Mouse (Mus musculus) ovary, postnatal 10 days (tissue): ENCODE measurements around the gene Haao.
"Not testable (repeated sequence)": the region's sequence is repeated elsewhere in the genome, so short reads cannot be mapped to it uniquely, and the experiment has no call there.

Experiments used
- DNase-seq: peaks from one replicate; pipeline ENCODE4 v3.0.0; 2022; ENCODE audit warnings: low spot score

Haao gene

DNA sequence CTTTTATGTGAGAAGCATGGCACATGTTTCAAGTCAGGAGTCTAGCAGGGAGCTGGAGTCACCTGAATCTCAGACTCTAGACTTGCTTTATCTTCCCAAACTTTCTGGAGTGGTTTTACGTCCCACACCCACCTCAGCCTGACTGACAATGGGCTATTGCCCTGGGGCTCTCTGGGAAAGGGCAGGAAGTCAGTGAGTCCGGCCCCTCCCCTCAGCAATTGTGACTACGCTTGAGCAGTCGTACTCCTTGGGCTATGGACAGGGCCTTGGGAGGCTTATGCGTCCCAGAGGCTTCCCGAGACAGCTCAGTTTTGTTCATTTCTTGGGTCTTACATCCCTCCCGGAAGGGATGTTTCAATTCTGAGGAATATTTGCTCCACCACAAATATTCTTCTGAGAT, 17.6 kb upstream of the Haao start:
- DNase-seq, result no peak

DNA sequence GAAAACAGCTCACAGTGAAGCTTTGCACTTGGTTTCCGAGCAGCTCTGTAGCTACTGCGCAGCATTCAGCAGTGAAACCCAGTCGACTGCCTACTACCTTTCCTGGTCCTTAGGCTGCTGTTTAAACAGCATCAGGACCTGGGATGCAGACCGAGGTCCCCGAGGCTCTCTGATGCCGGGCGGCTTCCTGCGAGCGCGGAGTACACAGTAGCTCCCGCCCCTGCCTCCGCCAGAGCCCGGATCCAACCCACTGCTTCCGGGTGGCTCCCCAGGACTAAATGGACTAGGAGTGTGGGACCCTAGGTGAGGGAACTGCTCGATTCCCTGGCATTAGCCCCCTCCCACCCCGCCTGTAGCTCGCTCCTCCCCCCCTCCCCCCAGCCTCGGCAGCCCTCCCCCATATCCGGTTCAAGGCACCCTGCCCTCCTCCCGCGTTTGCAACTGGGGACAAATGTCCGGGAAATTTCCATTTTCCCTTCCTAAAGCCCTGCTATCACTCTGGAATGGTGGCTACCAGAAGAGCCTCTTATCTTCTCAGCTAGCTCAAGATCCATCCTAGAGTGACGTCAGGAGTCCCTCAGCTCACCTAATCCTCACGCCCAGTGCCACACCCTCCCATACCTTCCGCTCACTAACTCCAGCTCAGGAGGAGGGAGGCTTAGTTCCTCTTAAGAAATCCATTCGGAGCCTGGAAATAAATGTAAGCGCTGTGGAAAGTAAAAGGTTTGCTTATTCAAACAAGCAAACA, 14.5 kb upstream of the Haao start:
- peak; percentile 55 for DNase-seq

DNA sequence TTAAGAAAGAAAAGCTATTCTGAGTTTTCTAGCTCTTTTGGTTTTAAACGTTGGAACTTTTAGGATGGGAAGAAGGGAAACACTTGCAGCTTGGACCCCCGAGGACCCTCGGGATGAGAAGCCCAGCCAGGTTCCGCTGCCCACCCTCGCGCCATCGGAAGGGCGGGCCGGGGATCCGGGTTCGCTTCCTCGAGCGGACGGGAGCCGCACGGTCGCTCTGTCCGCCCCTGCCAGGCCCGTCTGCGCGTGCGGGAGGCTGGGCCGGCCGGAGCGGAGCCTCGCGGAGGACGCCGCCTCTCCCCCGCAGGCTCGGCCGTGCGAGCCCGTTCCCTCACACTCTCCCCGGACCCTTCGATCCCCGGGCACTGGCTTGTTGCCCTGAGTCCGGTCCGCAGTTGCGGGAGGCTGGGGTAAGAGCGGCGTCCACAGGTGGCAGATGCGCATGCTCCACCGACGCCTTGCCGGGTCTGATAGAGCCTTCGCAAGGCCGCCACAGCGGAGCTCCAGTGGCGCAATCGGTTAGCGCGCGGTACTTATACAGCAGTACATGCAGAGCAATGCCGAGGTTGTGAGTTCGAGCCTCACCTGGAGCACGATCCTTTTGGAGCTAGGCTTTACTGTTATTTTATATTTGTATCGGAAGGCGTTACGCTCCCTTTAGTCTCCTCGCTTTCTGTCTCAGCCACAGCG, 13.8 kb upstream of the Haao start:
- peak; percentile 99 for DNase-seq

DNA sequence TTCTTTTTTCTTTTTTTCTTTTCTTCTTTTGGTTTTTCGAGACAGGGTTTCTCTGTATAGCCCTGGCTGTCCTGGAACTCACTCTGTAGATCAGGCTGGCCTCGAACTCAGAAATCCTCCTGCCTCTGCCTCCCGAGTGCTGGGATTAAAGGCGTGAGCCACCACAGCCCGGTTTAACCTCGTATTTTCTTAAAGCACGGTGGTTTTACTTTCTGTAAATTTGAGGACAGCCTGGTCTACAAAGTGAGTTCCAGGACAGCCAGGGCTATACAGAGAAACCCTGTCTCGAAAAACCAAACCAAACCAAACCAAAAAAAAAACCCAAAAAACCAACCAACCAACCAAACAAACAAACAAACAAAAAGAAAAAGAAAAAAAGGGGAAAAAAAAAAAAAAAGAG, 13.2 kb upstream of the Haao start:
- not testable (repeated sequence) for DNase-seq

DNA sequence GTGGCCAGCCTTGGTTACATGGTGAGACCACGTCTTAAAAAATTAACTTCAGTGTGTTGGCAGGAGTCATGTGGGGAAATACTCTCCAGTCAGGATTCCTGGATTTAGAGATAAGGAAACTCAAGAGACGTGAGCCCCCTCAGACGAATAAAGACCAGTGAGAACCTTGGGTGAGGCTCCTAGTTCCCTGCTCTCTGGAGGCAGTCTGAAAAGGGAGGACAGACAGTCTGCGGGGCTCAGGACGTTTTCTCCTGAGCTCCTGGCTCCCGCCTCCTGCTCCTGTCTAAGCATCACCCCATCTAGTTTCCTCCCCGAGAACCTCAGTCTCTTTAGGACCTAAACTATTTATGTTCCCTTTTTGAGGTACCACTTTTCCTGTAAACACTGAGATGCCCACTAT, 12.5 kb upstream of the Haao start:
- no peak for DNase-seq

DNA sequence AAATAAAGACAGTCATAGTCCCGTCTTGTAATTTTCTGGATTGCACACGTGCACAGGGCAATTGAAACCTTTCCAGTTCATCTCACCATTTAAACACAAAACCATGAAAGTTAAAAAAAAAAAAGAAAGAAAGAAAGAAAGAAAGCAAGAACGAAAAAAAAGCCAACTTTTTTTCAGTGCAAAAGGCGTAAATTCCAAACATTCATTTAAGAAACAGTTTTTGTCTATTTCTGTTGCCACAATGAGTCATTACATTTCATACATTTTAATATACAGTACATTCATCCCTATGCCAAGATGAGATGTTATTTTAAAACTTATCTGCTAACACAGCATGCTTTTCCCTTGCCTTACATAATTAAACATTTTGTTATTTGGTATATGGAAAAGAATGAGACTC, 11.9 kb upstream of the Haao start:
- DNase-seq, result no peak

DNA sequence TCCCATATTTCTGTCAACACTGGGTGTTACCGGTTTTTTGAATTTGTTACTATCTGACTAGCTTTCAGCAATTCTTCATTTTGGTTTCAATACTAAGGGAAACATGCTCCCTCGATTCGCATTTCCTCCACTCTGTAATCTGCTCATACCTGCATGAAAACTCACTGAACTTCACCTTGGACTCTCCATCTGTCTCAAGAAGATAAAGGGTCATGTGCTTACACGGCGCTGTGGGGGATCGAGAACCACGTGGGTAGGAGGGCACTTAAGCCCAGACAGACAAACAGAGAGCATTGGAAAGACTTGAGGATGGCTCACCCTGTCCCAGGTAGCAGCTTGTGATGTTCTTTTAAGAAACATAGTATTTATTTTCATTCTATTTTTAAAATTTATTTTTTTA, 10.7 kb upstream of the Haao start:
- DNase-seq, result no peak

DNA sequence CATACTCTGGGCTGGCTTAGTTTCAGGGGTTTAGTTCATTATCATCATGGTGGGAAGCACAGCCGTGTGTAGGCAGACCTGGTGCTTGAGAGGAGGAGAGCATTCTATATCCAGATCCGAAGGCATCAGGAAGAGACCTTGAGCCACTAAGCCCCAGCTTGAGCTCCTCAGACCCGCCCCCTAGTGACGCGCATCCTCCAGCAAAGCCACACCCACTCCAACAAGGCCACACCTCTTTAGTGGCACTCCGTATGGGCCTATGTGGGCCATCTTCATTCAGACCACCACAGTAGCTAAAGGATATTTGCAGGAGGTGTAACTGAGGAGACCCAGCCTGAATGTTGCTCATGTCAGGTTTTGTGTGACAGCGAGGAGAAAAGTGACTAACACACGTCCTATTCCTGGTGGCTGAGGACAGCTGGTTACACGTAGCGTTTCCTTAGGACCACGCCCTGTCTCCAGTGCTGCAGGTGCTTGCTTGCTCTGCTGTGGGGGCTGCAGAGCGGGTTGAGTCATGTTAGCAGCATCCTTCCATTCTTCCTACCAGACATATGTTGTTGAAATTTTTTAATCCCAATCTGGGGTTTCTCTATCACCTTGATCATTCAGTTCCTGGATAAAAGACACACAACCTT, 6.6 kb upstream of the Haao start:
- no peak for DNase-seq

DNA sequence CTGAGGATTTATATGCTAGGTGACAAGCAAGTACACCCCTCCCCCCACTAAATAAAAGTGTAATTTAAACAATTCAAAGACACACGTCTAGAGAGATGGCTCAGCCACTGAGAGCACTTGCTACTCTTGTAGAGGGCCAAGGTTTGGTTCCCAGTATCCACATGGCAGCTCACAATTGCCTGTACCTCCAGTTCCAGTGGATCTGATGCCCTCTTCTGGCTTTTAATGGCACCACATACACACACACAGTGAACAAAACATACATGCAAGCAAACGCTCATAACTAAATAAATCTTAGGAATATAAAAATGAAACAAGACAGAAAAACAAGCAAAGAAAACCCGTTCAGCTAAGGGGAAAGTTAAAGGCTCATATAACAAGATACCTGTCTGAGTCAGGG, 6.1 kb upstream of the Haao start:
- DNase-seq, result no peak

DNA sequence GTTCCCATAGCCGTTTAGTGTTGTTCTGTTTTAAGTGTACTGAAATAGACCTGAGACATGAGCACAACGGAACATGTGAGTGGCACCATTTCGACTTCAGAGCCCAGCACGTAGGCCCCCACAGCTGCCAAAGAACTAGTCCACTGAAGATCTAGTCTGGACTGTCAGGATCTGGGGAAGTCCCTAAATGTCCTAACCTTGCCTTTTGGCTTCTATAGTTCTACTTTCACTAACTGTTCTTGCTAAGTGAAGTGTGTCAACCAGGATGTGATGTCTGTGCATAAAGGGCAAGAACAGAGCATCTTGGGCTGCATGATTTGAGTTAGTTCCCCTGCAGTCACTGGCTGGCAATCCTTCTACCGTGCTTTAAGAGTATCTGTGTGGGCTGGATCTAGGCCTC, 3.1 kb upstream of the Haao start:
- DNase-seq, result no peak

DNA sequence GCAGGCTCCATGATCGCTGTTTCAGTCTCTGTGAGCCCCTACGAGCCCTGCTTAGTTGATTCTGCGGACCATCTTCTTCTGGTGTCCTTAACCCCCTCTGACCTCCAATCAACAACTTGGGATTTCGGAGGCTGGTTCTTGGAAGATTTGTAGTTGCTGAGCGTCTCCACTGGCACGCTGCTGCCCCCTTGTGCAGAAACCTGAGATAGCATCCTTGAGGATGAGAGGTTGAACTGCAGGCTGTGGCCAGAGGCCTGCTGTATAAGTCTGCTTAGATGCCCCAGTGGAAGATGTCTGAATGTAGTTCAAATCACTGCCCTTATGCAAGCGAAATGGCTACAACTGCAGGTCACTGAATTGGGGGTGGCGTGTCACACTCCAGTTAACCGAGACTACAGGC, 2.7 kb upstream of the Haao start:
- DNase-seq, result peak; percentile 91

DNA sequence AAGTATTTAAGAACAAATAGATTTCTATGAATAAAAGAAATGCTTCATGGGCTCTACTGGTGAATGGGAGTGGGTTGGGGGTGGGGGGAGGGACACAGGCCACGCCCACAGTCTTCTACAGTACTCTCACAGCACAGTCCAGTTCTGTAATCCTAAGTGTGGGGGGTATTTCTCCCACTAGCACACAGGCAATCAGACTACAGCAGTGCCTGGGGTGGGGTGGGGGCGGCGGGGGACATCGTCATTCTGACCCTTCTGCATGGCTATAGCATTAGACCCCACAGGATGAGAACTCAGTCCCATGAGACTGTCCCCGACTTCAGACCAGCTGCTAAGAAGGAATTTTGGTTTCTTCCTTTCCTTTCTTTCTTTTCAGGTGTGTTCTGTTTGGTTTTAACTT, 2.0 kb upstream of the Haao start:
- DNase-seq, result no peak

DNA sequence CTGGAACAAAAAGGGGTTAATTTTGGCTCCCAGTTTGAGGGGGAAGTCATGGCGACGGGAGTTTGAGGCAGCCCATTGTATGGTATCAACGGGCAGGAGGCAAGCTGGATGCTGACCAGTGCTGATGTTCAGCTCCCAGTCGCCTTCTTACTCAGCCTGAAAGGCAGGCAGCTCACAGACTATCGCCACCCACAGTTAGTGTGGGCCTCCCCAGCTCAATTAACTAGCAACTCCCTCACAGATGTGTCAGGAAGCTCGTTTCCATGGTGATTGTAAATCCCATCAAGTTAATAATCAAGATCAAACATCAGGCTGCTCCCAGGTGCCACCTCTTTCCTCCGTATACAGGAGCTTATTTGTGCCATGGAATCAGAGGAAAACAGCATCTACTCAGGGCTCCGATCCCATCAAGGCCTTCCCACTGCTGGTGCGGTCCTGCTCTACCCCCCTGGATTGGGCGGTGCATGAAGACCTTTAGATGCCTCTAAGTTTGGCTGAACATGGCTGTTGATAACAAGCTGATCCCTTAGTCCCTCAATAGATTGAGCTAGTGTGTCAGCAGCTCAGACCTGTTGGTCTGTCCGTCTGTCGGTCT, 1.4 kb upstream of the Haao start:
- DNase-seq, result no peak

DNA sequence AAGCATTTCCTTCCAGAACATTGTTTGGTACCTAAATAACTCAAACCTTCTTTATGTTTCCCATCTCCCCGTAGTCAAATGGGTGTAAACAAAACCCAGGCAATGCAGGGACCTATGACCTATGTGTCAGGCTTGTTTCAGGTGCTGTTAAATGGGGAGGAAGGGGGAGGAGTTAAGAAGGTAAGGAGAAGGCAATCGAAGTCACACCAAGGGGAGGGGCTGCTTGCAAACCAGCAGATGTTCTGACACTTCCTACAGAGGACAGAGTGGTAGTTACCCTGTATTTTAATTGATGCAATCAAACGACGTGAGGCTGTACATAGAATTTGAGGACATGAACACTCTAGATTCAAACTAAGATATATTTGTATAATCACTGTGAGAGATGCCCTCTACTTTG, 719 bp upstream of the Haao start:
- DNase-seq, result no peak

DNA sequence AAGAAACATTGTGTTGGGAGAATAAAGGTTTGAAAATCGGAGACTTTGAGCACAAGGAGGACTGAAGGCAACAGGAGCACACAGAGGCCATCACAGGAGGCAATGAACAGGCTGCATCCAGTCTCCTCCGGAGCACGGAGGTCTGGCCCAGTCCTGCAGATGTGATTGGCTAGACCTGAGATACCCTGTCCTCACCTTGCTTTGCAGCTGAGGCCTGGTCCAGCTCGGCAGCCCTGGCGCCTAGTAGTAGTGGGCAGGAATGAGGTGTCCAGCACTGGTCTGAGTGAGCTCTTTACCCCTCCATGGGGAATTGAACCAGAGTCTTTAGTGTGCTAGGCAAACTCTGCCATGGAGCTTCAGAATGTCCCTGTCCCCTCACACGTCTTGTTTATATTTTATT, 663 bp downstream of the Haao start:
- DNase-seq, result no peak

DNA sequence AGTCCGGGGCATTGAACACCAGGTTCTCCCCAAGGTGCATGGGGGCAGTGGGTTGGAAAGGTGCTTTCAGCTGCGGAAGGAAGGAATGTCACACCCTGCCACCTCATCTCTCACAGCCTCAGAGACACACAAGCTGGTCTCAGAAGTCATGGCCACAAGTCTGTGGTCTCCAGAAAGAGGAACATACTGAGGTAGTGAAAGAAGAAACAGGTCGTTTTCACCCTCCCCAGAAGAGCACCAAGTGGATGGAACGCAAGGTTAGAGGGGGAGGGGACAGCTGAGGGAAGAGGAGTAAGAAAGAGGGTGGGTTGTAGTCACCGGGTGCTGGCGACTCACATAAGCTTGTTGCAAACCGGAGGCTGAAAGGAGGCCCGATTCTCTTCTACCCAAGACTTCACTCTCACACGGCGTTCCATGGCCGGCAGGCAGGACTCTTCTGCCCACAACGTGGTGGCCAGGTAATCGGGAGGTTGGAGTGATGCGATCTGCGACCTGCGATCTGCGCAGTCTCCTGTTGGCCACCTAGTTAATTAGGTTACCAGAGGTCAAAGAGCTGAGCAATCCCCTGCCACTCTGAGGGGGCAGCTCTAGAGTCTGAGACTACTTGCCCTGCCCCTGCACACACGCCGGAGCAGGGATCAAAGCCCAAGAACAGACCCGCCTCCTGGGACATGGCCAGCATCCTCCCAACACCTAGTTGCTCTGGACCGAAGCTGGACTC, 1.3 kb downstream of the Haao start:
- no peak for DNase-seq

DNA sequence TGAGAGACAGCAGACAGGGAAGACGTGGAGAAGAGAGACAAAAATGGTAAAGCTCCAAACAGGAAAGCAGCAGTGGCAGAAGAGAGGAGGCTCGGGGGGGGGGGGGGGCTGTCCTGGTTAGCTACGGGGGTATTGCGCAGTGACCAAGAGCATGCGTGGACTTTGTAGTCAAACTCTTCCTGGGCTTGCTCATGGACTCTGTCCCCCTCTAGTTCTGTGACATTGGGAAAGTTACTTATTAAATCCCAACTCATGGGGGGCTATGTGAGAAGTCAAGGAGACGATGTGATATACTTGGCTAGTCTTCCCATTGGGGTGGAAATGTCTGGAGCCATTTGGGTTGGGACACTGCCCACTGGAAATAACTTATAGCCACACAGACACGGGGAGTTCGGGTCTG, 2.2 kb downstream of the Haao start:
- no peak for DNase-seq

DNA sequence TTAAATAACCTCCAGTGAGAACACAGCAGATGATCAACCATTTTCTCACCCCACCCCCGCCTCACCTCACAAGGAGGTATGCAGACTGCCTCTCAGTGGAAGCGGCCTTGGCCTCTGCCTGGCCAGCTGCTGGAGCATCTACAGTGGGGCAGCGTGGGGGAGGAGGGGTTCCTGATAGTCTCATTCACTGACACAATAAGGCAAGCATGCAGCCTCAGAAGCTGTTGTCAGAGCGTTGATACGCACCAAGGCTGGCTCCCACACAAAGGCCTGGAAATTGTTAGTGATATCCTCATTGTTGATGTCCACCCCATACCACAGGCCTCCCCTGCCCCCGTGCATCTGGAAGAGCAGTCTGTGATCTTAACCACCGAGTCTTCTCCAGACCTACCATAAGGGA, 4.0 kb downstream of the Haao start:
- DNase-seq, result no peak

DNA sequence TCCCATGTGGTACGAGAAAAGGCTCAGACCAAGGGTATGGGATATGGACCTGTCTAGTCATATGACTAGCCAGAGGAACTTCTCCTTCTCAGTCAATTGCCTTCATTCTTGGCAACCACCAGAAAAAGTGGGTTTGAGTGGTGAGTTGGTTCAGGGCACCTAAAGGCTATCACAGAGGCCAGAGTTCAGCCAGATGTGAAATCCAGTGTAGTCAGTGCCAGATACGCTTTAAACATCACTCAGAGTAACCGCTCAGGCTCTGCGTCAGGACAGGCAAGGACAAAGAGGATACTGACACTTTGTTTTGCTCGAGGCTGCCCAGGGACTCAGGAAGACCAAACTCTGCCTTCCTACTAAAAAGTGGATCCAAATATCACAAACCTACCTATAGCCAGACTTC, 6.8 kb downstream of the Haao start:
- no peak for DNase-seq

DNA sequence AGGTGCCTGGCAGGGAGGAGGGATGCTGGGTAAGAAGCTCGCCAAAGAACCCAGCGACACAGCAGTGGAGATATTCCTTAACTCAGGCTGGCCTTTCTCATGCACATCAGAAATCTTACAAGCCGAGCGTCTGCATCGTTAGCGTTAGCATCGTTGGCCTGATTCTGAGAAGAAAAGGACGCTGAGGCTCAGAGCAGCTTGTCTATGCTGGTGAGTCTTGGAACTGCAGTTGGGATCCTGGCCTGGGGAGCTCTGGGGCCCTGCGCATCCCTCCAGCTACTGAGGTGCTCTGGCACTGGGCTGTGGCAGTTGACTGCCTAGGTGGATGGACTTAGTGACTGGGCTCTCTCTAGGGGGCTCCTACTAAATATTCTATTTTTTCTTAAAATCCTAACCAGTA, 8.6 kb downstream of the Haao start:
- DNase-seq, result no peak

DNA sequence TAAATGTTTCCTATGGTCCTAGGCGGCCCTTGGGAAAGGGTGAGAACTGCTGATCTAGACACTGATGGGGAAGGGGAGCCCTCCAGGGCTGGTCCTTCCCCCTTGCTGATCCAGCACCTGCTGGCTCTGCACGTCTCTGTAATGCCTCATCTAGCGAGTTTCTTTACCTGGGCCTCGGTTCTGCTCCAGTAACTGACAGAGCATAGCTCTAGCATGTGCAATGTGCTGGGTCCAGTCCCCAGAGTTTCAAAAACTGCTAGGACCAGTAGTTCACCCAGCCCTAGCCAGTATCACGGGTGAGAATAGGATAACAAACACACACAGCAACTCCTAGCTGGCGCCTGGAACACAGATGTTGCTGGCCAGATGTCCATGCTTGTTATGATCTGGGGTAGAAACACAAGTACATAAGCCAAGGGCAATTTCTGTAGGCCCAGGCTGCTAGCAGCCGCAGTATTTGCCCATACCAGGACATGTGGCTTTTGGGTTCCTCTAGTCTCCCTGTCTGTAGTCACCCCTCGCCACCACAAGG, 10.0 kb downstream of the Haao start:
- no peak for DNase-seq

DNA sequence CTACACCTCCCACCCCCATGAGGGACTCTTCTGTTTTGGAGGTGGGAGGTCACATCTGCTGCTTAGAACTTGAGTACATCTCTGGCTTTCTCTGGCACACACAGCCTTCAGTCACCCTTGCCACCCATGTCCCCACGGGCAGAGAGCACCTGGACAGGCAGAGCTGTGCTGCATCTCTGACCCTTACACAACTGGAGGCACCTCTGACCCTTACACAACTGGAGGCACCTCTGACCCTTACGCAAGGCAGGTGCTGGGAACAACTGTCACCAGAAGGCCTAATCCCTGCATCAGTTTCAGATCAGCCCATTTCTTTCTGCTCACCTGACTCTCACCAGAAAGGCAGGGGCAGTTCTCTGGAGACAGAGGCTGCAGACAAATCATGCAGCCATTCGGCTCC, 11.7 kb downstream of the Haao start:
- no peak for DNase-seq
